Mouse (Mus musculus): ENCODE measurements around the gene Mif. TPM values are rescaled to one million over a fixed set of nuclear protein-coding genes. Genes with fewer than 3 reads are reported as not detected.

The Mif gene
- polyA plus RNA-seq, 2 experiments = 1,598 to 1,684 TPM

- no peak overlapping the region for H3K4me2 ChIP-seq (replicated peaks; ENCODE audit: low read depth, low read length, severe bottlenecking)
- no peak overlapping the region for H3K9ac ChIP-seq (ENCODE audit: low read depth, low read length, severe bottlenecking)
- 56% methylated on average over 5 of the region's 5 CpGs for WGBS
- peaks cover 19% of the 10 kb centered on the region for H3K4me1 ChIP-seq (ENCODE audit: control insufficient read depth, insufficient read depth, low read length)
- DNase-seq (ENCODE audit: low spot score) (no peak), ATAC-seq (ENCODE audit: low FRiP score, low read depth) (no peak)
- H3K27me3 ChIP-seq (ENCODE audit: control insufficient read depth, insufficient read depth, low read length) = no peaks in the 10 kb centered on the region
- no peak overlapping the region for H3K27ac ChIP-seq (replicated peaks; ENCODE audit: low read depth, low read length)
- H3K9me3 ChIP-seq (ENCODE audit: control insufficient read depth, low read length) = no peaks in the 10 kb centered on the region
- H3K36me3 ChIP-seq (ENCODE audit: control insufficient read depth, insufficient read depth, low read length) = peaks cover 20% of the 10 kb centered on the region
- TF ChIP-seq POLR2A (IDR thresholded peaks at IDR 0.05; ENCODE audit: borderline replicate concordance, extremely low read depth, insufficient read depth, insufficient read length) = no peak
- no peak overlapping the region for H3K4me3 ChIP-seq (replicated peaks; ENCODE audit: low read length)
These were observed 5.9 kb downstream of the Mif start for GRCm38 (mm10) chr10:75854096-75854495.

GRCm38 (mm10) chr10:75853452-75853851 is 6.6 kb downstream of the Mif start:
- H3K27me3 ChIP-seq (ENCODE audit: control insufficient read depth, insufficient read depth, low read length) = no peaks in the 10 kb centered on the region
- DNase-seq (ENCODE audit: low spot score) (peak; percentile 80), ATAC-seq (ENCODE audit: low FRiP score, low read depth) (peak; percentile 42; the same call in 1 of the 2 replicates)
- no peak overlapping the region for H3K9ac ChIP-seq (ENCODE audit: low read depth, low read length, severe bottlenecking)
- whole genome bisulfite sequencing = 38% methylated on average over 10 of the region's 10 CpGs
- H3K36me3 ChIP-seq (ENCODE audit: control insufficient read depth, insufficient read depth, low read length) = peaks cover 19% of the 10 kb centered on the region
- no peak overlapping the region for H3K4me3 ChIP-seq (replicated peaks; ENCODE audit: low read length)
- H3K4me1 ChIP-seq (ENCODE audit: control insufficient read depth, insufficient read depth, low read length) = peaks cover 14% of the 10 kb centered on the region
- H3K4me2 ChIP-seq (replicated peaks; ENCODE audit: low read depth, low read length, severe bottlenecking) = no peak overlapping the region
- H3K9me3 ChIP-seq (ENCODE audit: control insufficient read depth, low read length) = no peaks in the 10 kb centered on the region
- TF ChIP-seq POLR2A (IDR thresholded peaks at IDR 0.05; ENCODE audit: borderline replicate concordance, extremely low read depth, insufficient read depth, insufficient read length) = no peak
- no peak overlapping the region for H3K27ac ChIP-seq (replicated peaks; ENCODE audit: low read depth, low read length)

- H3K9ac ChIP-seq (ENCODE audit: low read depth, low read length, severe bottlenecking) = no peak overlapping the region
- WGBS = 89% methylated on average over 12 of the region's 12 CpGs
- H3K4me1 ChIP-seq (ENCODE audit: control insufficient read depth, insufficient read depth, low read length) = peaks cover 10% of the 10 kb centered on the region; the same call in 1 of the 2 replicates
- ATAC-seq (ENCODE audit: low FRiP score, low read depth) = no peak
- H3K36me3 ChIP-seq (ENCODE audit: control insufficient read depth, insufficient read depth, low read length) = peaks cover 10% of the 10 kb centered on the region
- H3K4me3 ChIP-seq (replicated peaks; ENCODE audit: low read length) = no peak overlapping the region
- no peak for DNase-seq (ENCODE audit: low spot score)
- H3K27ac ChIP-seq (replicated peaks; ENCODE audit: low read depth, low read length) = no peak overlapping the region
- H3K4me2 ChIP-seq (replicated peaks; ENCODE audit: low read depth, low read length, severe bottlenecking) = no peak overlapping the region
- no peak for TF ChIP-seq POLR2A (IDR thresholded peaks at IDR 0.05; ENCODE audit: borderline replicate concordance, extremely low read depth, insufficient read depth, insufficient read length)
- H3K27me3 ChIP-seq (ENCODE audit: control insufficient read depth, insufficient read depth, low read length) = no peaks in the 10 kb centered on the region
- no peaks in the 10 kb centered on the region for H3K9me3 ChIP-seq (ENCODE audit: control insufficient read depth, low read length)
These were observed 7.4 kb downstream of the Mif start for GRCm38 (mm10) chr10:75852539-75853125.

- WGBS = 41% methylated on average over 3 of the region's 3 CpGs
- Histone ChIP-seq H3K36me3 (ENCODE audit: control insufficient read depth, insufficient read depth, low read length) (peaks cover 2% of the 10 kb centered on the region; the same call in 1 of the 2 replicates), H3K4me2 (replicated peaks; ENCODE audit: low read depth, low read length, severe bottlenecking) (no peak overlapping the region), H3K4me3 (replicated peaks; ENCODE audit: low read length) (no peak overlapping the region), H3K9me3 (ENCODE audit: control insufficient read depth, low read length) (no peaks in the 10 kb centered on the region), H3K9ac (ENCODE audit: low read depth, low read length, severe bottlenecking) (no peak overlapping the region), H3K27ac (replicated peaks; ENCODE audit: low read depth, low read length) (no peak overlapping the region), H3K27me3 (ENCODE audit: control insufficient read depth, insufficient read depth, low read length) (no peaks in the 10 kb centered on the region), H3K4me1 (ENCODE audit: control insufficient read depth, insufficient read depth, low read length) (peaks cover 10% of the 10 kb centered on the region; the same call in 1 of the 2 replicates)
- ATAC-seq (ENCODE audit: low FRiP score, low read depth) = no peak
- TF ChIP-seq POLR2A (IDR thresholded peaks at IDR 0.05; ENCODE audit: borderline replicate concordance, extremely low read depth, insufficient read depth, insufficient read length) = no peak
- no peak for DNase-seq (ENCODE audit: low spot score)
These were observed 8.4 kb downstream of the Mif start for GRCm38 (mm10) chr10:75851681-75852080.

GRCm38 (mm10) chr10:75851076-75851475 is 9.0 kb downstream of the Mif start:
- 8% methylated on average over 6 of the region's 6 CpGs for WGBS
- no peak for DNase-seq (ENCODE audit: low spot score)
- Histone ChIP-seq H3K4me1 (ENCODE audit: control insufficient read depth, insufficient read depth, low read length) (peaks cover 10% of the 10 kb centered on the region; the same call in 1 of the 2 replicates), H3K4me3 (replicated peaks; ENCODE audit: low read length) (no peak overlapping the region), H3K36me3 (ENCODE audit: control insufficient read depth, insufficient read depth, low read length) (no peaks in the 10 kb centered on the region), H3K9ac (ENCODE audit: low read depth, low read length, severe bottlenecking) (no peak overlapping the region), H3K27me3 (ENCODE audit: control insufficient read depth, insufficient read depth, low read length) (no peaks in the 10 kb centered on the region), H3K27ac (replicated peaks; ENCODE audit: low read depth, low read length) (no peak overlapping the region), H3K9me3 (ENCODE audit: control insufficient read depth, low read length) (no peaks in the 10 kb centered on the region), H3K4me2 (replicated peaks; ENCODE audit: low read depth, low read length, severe bottlenecking) (no peak overlapping the region)
- no peak for ATAC-seq (ENCODE audit: low FRiP score, low read depth)
- TF ChIP-seq POLR2A (IDR thresholded peaks at IDR 0.05; ENCODE audit: borderline replicate concordance, extremely low read depth, insufficient read depth, insufficient read length) = no peak

All from limb, embryonic 14.5 days (tissue).